Mouse (Mus musculus): ENCODE measurements at regions not wholly inside any gene's neighbourhood (a gene's known extent, or its start where the extent isn't known, plus 50 kb on each side); places are given as distances from the start of the nearest gene placed in this dataset.

GRCm38 (mm10) chr10:23478902-23479301 lies 128.3 kb upstream of the Eya4 start:
- no peak for DNase-seq

DNA sequence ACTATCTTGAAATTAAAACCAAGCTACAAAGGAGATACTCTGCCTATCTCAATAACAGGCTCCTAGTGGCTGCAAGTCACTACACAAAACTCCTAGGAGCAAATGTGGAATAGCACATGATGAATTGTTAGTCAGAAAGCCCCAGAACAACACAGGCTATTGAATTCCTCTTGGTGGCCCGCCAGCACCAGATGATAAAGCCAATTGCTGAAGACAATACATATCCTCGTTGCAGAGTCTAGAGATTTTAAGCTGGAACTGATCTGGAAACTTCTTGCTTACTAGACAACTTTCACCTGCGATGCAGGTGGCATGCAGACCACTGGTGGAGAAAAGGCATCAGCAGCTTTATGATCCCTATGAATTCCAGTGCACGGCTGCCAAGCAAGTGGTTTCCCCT lies 126.5 kb upstream of the Eya4 start:
- DNase-seq = no peak

- DNase-seq = no peak
Measured at GRCm38 (mm10) chr10:23450997-23451396, 100.4 kb upstream of the Eya4 start.

DNA sequence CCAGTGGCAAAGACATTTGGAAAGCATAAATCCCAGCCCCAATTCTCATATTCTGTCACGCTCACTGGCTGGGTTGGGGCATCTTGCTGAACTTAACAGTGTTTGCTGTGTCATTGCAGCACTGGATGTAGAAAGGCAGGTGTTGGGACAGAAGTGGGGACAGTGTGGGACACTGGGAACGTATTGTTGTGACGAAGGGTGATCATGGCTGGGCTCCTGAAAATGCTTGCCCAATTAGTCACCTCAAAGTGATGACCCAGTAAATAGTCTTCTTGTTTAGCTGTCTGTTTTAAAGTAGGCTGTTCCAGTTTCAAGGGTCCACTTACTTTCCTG lies 100.0 kb upstream of the Eya4 start:
- DNase-seq = no peak

DNA sequence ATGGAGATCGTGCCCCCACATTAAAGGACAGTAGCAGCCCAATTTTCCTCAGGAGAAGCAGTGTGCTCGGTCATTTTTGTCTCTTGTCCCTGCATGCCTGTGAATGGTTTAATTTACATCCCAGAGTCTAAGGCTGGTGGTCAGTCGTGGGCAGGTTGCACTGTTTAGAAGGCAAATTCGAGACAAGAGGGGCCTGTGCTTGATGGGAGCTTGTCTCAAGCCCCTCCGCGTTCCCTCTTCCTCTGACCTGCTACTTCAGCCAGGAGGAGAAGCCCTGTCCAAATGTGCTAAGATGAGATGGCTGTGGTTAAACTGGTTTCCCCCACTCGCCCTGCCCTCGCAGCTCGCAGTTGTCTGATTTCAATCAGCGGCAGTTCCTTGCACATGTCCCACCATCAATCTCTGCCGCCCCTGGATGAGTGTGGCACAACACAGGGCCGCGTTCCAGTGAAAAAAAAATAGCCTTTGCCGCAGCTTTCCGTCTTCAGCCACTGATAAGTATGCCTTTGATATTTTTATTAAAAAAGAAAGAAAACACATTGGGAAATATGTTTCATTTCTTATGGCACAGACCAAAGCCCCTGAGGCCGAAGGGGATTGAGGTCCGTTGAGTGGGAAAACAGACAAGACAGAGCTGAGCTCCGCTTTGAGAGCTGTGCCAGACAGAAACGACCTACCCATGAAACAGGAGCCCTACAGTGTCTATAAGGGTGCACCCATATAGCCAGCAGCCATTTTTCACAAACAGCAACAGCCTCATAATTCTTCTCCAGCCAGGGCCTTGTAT lies 99.5 kb upstream of the Eya4 start:
- DNase-seq = no peak

GRCm38 (mm10) chr10:23448976-23449859 lies 98.6 kb upstream of the Eya4 start:
- DNase-seq = no peak

DNA sequence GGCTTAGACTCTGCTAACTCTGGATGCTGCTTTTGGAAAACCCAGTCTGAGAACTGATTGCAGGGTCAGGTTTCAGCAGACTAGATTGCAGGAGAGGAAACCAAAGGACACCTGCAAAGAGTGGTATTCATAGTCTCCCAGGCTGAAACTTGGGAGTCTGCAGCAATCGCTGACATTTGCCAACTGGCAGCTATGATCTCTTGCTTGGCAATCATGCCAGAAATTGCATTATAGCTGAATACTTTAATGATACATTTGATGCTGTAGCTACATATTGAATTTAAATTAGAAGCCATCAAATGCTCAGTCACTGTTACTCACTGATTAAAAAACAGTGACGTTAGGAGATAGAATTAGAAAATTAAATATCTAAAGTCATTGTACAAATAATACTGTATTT lies 79.8 kb upstream of the Eya4 start:
- DNase-seq = no peak

- DNase-seq = no peak
Measured at GRCm38 (mm10) chr10:23413794-23414518, 63.4 kb upstream of the Eya4 start.

DNA sequence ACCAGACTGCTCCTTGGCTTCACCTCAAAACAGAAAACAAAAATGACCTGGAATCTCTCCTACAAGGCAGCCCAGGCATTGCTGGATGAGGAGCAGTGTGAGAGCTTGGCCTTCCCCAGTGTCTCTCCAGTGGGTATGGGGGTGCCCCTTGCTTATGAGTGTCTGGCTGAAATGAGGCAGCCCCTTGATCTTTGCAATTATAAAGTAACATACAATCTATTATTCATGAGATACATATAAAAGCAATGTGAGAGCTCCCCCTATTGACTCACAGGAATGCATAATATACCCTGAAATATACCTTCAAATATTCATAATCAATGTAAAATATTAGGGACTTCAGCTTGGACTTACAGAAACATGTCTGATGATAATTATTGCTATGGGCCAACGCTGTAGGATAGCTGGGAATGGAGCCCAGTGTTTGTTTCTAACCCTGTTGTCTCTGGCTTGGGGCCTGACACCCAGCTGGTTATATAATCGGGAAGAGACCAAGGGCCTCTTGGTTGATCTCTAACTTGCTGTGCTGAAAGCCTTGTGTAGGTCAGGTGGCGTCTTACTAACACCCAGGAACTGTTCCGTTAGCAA lies 52.9 kb upstream of the Eya4 start:
- DNase-seq = peak; percentile 5 to 14

Measured in layer of hippocampus, postnatal 36 days (tissue).